Mouse (Mus musculus) megakaryocyte progenitor cell, adult 5-6 weeks (primary cell): ENCODE data around the gene Lct. TPM values are rescaled to one million over a fixed set of nuclear protein-coding genes. Genes with fewer than 3 reads are reported as not detected.
A peak's percentile ranks its signal among the peaks of the same experiment; 100 is the strongest.
"Not testable (repeated sequence)": the region's sequence is repeated elsewhere in the genome, so short reads cannot be mapped to it uniquely, and the experiment has no call there.

Experiments used
- ATAC-seq: replicated peaks from 2 replicates; pipeline ENCODE4 v1.8.0; 2016; ENCODE audit warnings: mild to moderate bottlenecking, moderate TSS enrichment, inconsistent platforms; ENCODE audit not compliant: poor library complexity
- total RNA-seq, 2 experiments: library from RNA; stranded (forward) in 1 of 2; stranded (reverse) in 1 of 2; fragments of 157-497, 149-512 nt in 1 of 2; fragments of 200-1000 nt in 1 of 2; gene quantifications; 2 replicates each; pipeline versions ENCODE4 v1.2.3 to v1.2.4; 2015 to 2017

Lct gene
- total RNA-seq, 2 experiments from 2014 or later: 0.20 to 0.75 TPM

- ATAC-seq: no peak
Measured at GRCm38 (mm10) chr1:128295717-128296528, 32.2 kb downstream of the Lct start.

GRCm38 (mm10) chr1:128295296-128295695 is 32.8 kb downstream of the Lct start:
- no peak for ATAC-seq

- ATAC-seq: no peak
Measured at GRCm38 (mm10) chr1:128293524-128293923, 34.6 kb downstream of the Lct start.

- no peak for ATAC-seq
Measured at GRCm38 (mm10) chr1:128290295-128290694, 37.8 kb downstream of the Lct start.

GRCm38 (mm10) chr1:128285136-128285535 is 43.0 kb downstream of the Lct start:
- ATAC-seq: no peak

- ATAC-seq: 0 out of 2 replicates have a peak, but pooled peaks have one; percentile 37
Measured at GRCm38 (mm10) chr1:128284157-128284690, 43.9 kb downstream of the Lct start.

GRCm38 (mm10) chr1:128282924-128283323 is 45.2 kb downstream of the Lct start:
- ATAC-seq: no peak

- no peak for ATAC-seq
Measured at GRCm38 (mm10) chr1:128281753-128282152, 46.4 kb downstream of the Lct start.

GRCm38 (mm10) chr1:128278563-128278962 is 49.6 kb downstream of the Lct start:
- no peak for ATAC-seq

GRCm38 (mm10) chr1:128275908-128276307 is 52.2 kb downstream of the Lct start:
- peak; percentile 63 for ATAC-seq

GRCm38 (mm10) chr1:128270731-128271130 is 57.4 kb downstream of the Lct start:
- no peak for ATAC-seq

- not testable (repeated sequence) for ATAC-seq
Measured at GRCm38 (mm10) chr1:128267061-128267460, 61.1 kb downstream of the Lct start.

GRCm38 (mm10) chr1:128244727-128245355 is 83.3 kb downstream of the Lct start:
- ATAC-seq: peak; percentile 38

- ATAC-seq: peak; percentile 93
Measured at GRCm38 (mm10) chr1:128243996-128244726, 84.0 kb downstream of the Lct start.

GRCm38 (mm10) chr1:128243627-128243995 is 84.5 kb downstream of the Lct start, which contains the start of gene Ubxn4:
Gene Ubxn4 (plus strand): TSS chr1:128243964.
- peak; percentile 6 for ATAC-seq

GRCm38 (mm10) chr1:128235181-128235580 is 92.9 kb downstream of the Lct start:
- no peak for ATAC-seq

Other genes starting within 250 kb of the Lct start
- 9.1 and 13.2 TPM in 2 replicates for gene Zranb3, start 225.3 kb downstream of the Lct start, total RNA-seq (2015)
- gene Zranb3, start 225.3 kb downstream of the Lct start, total RNA-seq (2017): 12.9 and 14.1 TPM in 2 replicates
- 177 and 192 TPM in 2 replicates for gene R3hdm1, start 225.0 kb downstream of the Lct start, total RNA-seq (2015)
- gene R3hdm1, start 225.0 kb downstream of the Lct start, total RNA-seq (2017): 34.4 and 62.2 TPM in 2 replicates
- gene Ubxn4, start 84.4 kb downstream of the Lct start, total RNA-seq (2015): 48.2 and 55.7 TPM in 2 replicates
- gene Ubxn4, start 84.4 kb downstream of the Lct start, total RNA-seq (2017): 79.7 and 95.5 TPM in 2 replicates
- gene Mcm6, start 31.3 kb upstream of the Lct start, total RNA-seq (2015): 331 and 334 TPM in 2 replicates
- gene Mcm6, start 31.3 kb upstream of the Lct start, total RNA-seq (2017): 411 and 429 TPM in 2 replicates
- 238 and 252 TPM in 2 replicates for gene Dars, start 89.0 kb upstream of the Lct start, total RNA-seq (2015)
- 287 and 313 TPM in 2 replicates for gene Dars, start 89.0 kb upstream of the Lct start, total RNA-seq (2017)